Mouse (Mus musculus): ENCODE results near the gene Gatc. TPM values are rescaled to one million over a fixed set of nuclear protein-coding genes. Genes with fewer than 3 reads are reported as not detected.
"Not testable (repeated sequence)": the region's sequence is repeated elsewhere in the genome, so short reads cannot be mapped to it uniquely, and the experiment has no call there.

Gatc gene
- polyA plus RNA-seq, 1 experiment from 2014 or later, result 21.3 TPM

- H3K27me3 ChIP-seq (ENCODE audit: control insufficient read depth, insufficient read depth, low read length), result no peaks in the 10 kb centered on the region
- peak overlapping the region; percentile 70 for H3K4me2 ChIP-seq (ENCODE audit: low read depth, low read length)
- 1% methylated on average over 22 of the region's 22 CpGs for WGBS
- H3K27ac ChIP-seq (ENCODE audit: low read length), result peak overlapping the region; percentile 92
- ATAC-seq (ENCODE audit: insufficient read depth, low FRiP score), result peak; percentile 79; the same call in 1 of the 2 replicates
- peak overlapping the region; percentile 68 for H3K9ac ChIP-seq (ENCODE audit: low read length)
- H3K9me3 ChIP-seq (replicated peaks; ENCODE audit: control insufficient read depth, low read length), result no peaks in the 10 kb centered on the region
- H3K4me1 ChIP-seq (ENCODE audit: control insufficient read depth, insufficient read depth, low read length), result peaks cover 28% of the 10 kb centered on the region
- peak overlapping the region; percentile 46 for H3K4me3 ChIP-seq (replicated peaks; ENCODE audit: low read length)
- H3K36me3 ChIP-seq (ENCODE audit: control insufficient read depth, insufficient read depth, low read length), result no peaks in the 10 kb centered on the region
These were observed 21.7 kb downstream of the Gatc start for GRCm38 (mm10) chr5:115319004-115319940.

DNA sequence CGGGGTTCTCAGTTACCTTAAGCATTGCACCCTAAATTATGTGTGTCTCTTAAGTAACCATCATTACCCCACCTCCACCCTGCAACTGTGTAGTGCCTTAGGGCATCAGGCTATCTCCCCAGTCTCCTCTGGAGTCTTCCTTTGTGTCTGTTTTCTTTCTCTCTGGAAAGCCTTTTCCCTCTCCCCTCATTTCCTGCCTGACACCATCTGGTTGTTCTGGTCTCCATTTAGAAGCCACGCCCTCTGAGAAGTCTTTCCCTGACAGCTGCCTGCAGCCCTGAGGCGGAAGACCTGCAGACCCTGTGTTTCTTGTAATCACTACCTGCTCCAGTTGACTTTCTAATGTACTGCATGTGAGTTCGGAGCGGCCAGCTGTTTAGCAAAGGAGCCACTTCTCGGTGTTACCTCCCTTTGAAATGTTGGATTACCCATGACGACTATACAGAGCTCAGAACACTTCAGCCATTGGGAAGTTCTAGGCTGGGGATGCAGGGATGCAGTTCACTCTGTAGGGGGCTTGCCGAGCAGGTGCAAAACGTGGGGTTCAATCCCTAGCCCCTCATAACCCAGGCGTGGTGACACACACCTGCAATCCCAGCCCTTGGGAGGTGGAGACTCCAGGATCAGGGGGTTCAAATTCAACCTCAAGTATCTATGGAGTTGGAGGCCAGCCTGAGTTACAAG is 23.2 kb downstream of the Gatc start:
- H3K36me3 ChIP-seq (ENCODE audit: control insufficient read depth, insufficient read depth, low read length), result no peaks in the 10 kb centered on the region
- ATAC-seq (ENCODE audit: insufficient read depth, low FRiP score), result peak; percentile 45; the same call in 1 of the 2 replicates
- H3K9me3 ChIP-seq (replicated peaks; ENCODE audit: control insufficient read depth, low read length), result no peaks in the 10 kb centered on the region
- H3K9ac ChIP-seq (ENCODE audit: low read length), result peak overlapping the region; percentile 67
- peaks cover 37% of the 10 kb centered on the region for H3K4me1 ChIP-seq (ENCODE audit: control insufficient read depth, insufficient read depth, low read length)
- H3K27ac ChIP-seq (ENCODE audit: low read length), result peak overlapping the region; percentile 92
- 7% methylated on average over 10 of the region's 10 CpGs for WGBS
- H3K4me2 ChIP-seq (ENCODE audit: low read depth, low read length), result peak overlapping the region; percentile 29
- no peaks in the 10 kb centered on the region for H3K27me3 ChIP-seq (ENCODE audit: control insufficient read depth, insufficient read depth, low read length)
- H3K4me3 ChIP-seq (replicated peaks; ENCODE audit: low read length), result no peak overlapping the region; the same call in 1 of the 2 replicates

DNA sequence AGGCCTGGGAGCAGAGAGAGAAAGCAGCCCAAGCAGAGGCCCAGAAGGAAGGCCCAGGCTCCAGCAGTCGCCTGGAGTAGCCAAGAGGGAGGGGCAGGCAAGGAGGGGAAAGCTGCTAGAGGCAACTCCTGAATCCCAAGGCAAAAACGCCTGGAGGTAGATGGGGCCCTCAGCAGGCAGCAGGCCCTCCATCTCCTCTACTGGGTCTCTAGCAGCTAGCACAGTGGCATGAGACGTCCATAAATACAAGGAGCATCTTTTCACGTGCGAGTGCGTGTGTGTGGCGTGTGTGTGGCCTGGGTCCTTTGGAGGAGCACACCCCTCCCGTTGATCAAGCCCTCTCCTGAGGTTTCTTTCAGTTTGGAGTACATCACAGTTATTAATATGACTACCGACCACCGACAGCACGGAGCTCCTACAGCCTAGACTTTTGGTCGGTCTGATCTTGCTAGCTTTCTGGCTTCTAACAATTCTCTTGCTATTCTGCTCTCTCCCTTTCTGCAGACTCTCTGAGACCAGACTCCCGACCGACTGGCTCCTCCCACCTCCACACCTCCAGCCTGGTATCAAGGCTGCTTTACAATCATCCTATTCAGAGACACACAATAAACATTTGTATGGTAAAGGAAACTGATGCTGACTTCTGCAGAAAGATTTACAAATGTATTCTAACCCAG is 23.9 kb downstream of the Gatc start:
- H3K4me1 ChIP-seq (ENCODE audit: control insufficient read depth, insufficient read depth, low read length), result peaks cover 37% of the 10 kb centered on the region
- no peaks in the 10 kb centered on the region for H3K36me3 ChIP-seq (ENCODE audit: control insufficient read depth, insufficient read depth, low read length)
- no peak for ATAC-seq (ENCODE audit: insufficient read depth, low FRiP score)
- H3K9me3 ChIP-seq (replicated peaks; ENCODE audit: control insufficient read depth, low read length), result no peaks in the 10 kb centered on the region
- peak overlapping the region; percentile 29; the same call in 1 of the 2 replicates for H3K4me2 ChIP-seq (ENCODE audit: low read depth, low read length)
- peak overlapping the region; percentile 67 for H3K9ac ChIP-seq (ENCODE audit: low read length)
- peak overlapping the region; percentile 92 for H3K27ac ChIP-seq (ENCODE audit: low read length)
- no peaks in the 10 kb centered on the region for H3K27me3 ChIP-seq (ENCODE audit: control insufficient read depth, insufficient read depth, low read length)
- no peak overlapping the region for H3K4me3 ChIP-seq (replicated peaks; ENCODE audit: low read length)
- 16% methylated on average over 14 of the region's 14 CpGs for WGBS

- no peaks in the 10 kb centered on the region for H3K27me3 ChIP-seq (ENCODE audit: control insufficient read depth, insufficient read depth, low read length)
- H3K9ac ChIP-seq (ENCODE audit: low read length), result no peak overlapping the region
- no peak overlapping the region for H3K4me3 ChIP-seq (replicated peaks; ENCODE audit: low read length)
- ATAC-seq (ENCODE audit: insufficient read depth, low FRiP score), result no peak
- H3K9me3 ChIP-seq (replicated peaks; ENCODE audit: control insufficient read depth, low read length), result no peaks in the 10 kb centered on the region
- WGBS, result 38% methylated on average over 5 of the region's 5 CpGs
- H3K4me2 ChIP-seq (ENCODE audit: low read depth, low read length), result no peak overlapping the region
- H3K27ac ChIP-seq (ENCODE audit: low read length), result peak overlapping the region; percentile 67
- H3K36me3 ChIP-seq (ENCODE audit: control insufficient read depth, insufficient read depth, low read length), result no peaks in the 10 kb centered on the region
- peaks cover 32% of the 10 kb centered on the region for H3K4me1 ChIP-seq (ENCODE audit: control insufficient read depth, insufficient read depth, low read length)
These were observed 27.4 kb downstream of the Gatc start for GRCm38 (mm10) chr5:115313668-115313943.

GRCm38 (mm10) chr5:115312816-115313667 is 27.9 kb downstream of the Gatc start:
- no peaks in the 10 kb centered on the region for H3K36me3 ChIP-seq (ENCODE audit: control insufficient read depth, insufficient read depth, low read length)
- H3K9ac ChIP-seq (ENCODE audit: low read length), result no peak overlapping the region
- peak overlapping the region; percentile 67 for H3K27ac ChIP-seq (ENCODE audit: low read length)
- peak; percentile 30; the same call in 1 of the 2 replicates for ATAC-seq (ENCODE audit: insufficient read depth, low FRiP score)
- whole genome bisulfite sequencing, result 56% methylated on average over 10 of the region's 10 CpGs
- peaks cover 27% of the 10 kb centered on the region for H3K4me1 ChIP-seq (ENCODE audit: control insufficient read depth, insufficient read depth, low read length)
- no peaks in the 10 kb centered on the region for H3K27me3 ChIP-seq (ENCODE audit: control insufficient read depth, insufficient read depth, low read length)
- H3K9me3 ChIP-seq (replicated peaks; ENCODE audit: control insufficient read depth, low read length), result no peaks in the 10 kb centered on the region
- no peak overlapping the region for H3K4me2 ChIP-seq (ENCODE audit: low read depth, low read length)
- H3K4me3 ChIP-seq (replicated peaks; ENCODE audit: low read length), result no peak overlapping the region

DNA sequence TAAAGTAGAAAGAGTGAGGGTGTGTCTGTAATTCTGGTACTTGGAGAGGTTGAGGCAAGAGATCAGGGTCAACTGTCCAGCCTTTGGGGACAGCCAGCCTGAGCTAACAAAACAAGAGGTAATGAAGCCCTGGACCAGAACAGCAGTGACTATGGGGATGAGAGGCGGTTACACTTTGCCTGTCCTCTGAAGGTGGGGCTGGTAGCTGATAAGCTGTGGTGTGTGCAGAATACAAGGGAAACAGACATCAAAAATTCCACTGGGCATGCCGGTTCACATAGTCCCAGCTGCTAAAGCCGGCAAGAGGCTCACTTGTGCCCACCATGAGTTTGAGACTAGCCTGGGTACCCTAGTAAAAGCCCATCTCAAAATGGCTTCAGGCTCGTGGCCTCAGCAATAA is 28.6 kb downstream of the Gatc start:
- Histone ChIP-seq H3K4me3 (replicated peaks; ENCODE audit: low read length) (no peak overlapping the region), H3K9ac (ENCODE audit: low read length) (no peak overlapping the region), H3K27me3 (ENCODE audit: control insufficient read depth, insufficient read depth, low read length) (no peaks in the 10 kb centered on the region), H3K36me3 (ENCODE audit: control insufficient read depth, insufficient read depth, low read length) (no peaks in the 10 kb centered on the region), H3K9me3 (replicated peaks; ENCODE audit: control insufficient read depth, low read length) (no peaks in the 10 kb centered on the region), H3K4me1 (ENCODE audit: control insufficient read depth, insufficient read depth, low read length) (peaks cover 20% of the 10 kb centered on the region), H3K27ac (ENCODE audit: low read length) (0 out of 2 replicates have a peak overlapping the region, but pooled peaks have one; percentile 67), H3K4me2 (ENCODE audit: low read depth, low read length) (no peak overlapping the region)
- 71% methylated on average over 4 of the region's 4 CpGs for WGBS
- ATAC-seq (ENCODE audit: insufficient read depth, low FRiP score), result no peak

GRCm38 (mm10) chr5:115302190-115302589 is 38.8 kb downstream of the Gatc start:
- not testable (repeated sequence) for ATAC-seq (ENCODE audit: insufficient read depth, low FRiP score); H3K27me3 ChIP-seq (ENCODE audit: control insufficient read depth, insufficient read depth, low read length); H3K9ac ChIP-seq (ENCODE audit: low read length); H3K27ac ChIP-seq (ENCODE audit: low read length); H3K4me3 ChIP-seq (replicated peaks; ENCODE audit: low read length); H3K9me3 ChIP-seq (replicated peaks; ENCODE audit: control insufficient read depth, low read length); H3K4me2 ChIP-seq (ENCODE audit: low read depth, low read length)
- WGBS, result 70% methylated on average over 3 of the region's 7 CpGs
- Histone ChIP-seq H3K4me1 (ENCODE audit: control insufficient read depth, insufficient read depth, low read length) (peaks cover 23% of the 10 kb centered on the region), H3K36me3 (ENCODE audit: control insufficient read depth, insufficient read depth, low read length) (peaks cover 10% of the 10 kb centered on the region)

GRCm38 (mm10) chr5:115301615-115302014 is 39.4 kb downstream of the Gatc start:
- Histone ChIP-seq H3K36me3 (ENCODE audit: control insufficient read depth, insufficient read depth, low read length) (peaks cover 10% of the 10 kb centered on the region), H3K27me3 (ENCODE audit: control insufficient read depth, insufficient read depth, low read length) (no peaks in the 10 kb centered on the region), H3K4me1 (ENCODE audit: control insufficient read depth, insufficient read depth, low read length) (peaks cover 25% of the 10 kb centered on the region), H3K27ac (ENCODE audit: low read length) (peak overlapping the region; percentile 71), H3K9ac (ENCODE audit: low read length) (peak overlapping the region; percentile 74), H3K4me3 (replicated peaks; ENCODE audit: low read length) (peak overlapping the region; percentile 94), H3K9me3 (replicated peaks; ENCODE audit: control insufficient read depth, low read length) (no peaks in the 10 kb centered on the region), H3K4me2 (ENCODE audit: low read depth, low read length) (peak overlapping the region; percentile 81)
- ATAC-seq (ENCODE audit: insufficient read depth, low FRiP score), result no peak
- 17% methylated on average over 13 of the region's 13 CpGs for WGBS

Data from stomach, embryonic 16.5 days (tissue).